Comparison of ENCODE assay signal across 17 mouse cellular contexts in genomic region chr3:105481419-105481818, GRCm38 (mm10). TPM values are rescaled to one million over a fixed set of nuclear protein-coding genes. Genes with fewer than 3 reads are reported as not detected.
DNase-seq lines count a peak whose midpoint lies in the region; ATAC-seq and TF ChIP-seq lines count a peak whose summit lies in the region.
"Had no signal": no experiment of that assay in that cellular context is flagged by ENCODE, and none has a peak within 500 bp of the region (broad histone marks: within the 10 kb centered on the region; RNA-seq: fewer than 3 reads in every experiment).

No protein-coding gene starts in this region.

- no peak for TF ChIP-seq POLR2A in brain, embryonic 14.5 days (IDR thresholded peaks at IDR 0.05; ENCODE audit: borderline replicate concordance, extremely low read depth, insufficient read depth, insufficient read length, poor library complexity, severe bottlenecking)

- TF ChIP-seq CTCF in brain, embryonic 14.5 days (IDR thresholded peaks at IDR 0.05; ENCODE audit: borderline replicate concordance, extremely low read depth, insufficient read depth, insufficient read length) = no peak

- DNase-seq in layer of hippocampus, adult 18-20 months (ENCODE audit: low spot score in 2 of 2) = peak; percentile 52 to 78
- DNase-seq in layer of hippocampus, postnatal 25 days (ENCODE audit: extremely low spot score in 1 of 2, low spot score in 1 of 2) = no peak
- peak; percentile 70 for DNase-seq in brain, embryonic 14.5 days (ENCODE audit: low read depth)
- peak; percentile 46 to 55 for DNase-seq in layer of hippocampus, adult 8-10 months (ENCODE audit: low spot score in 2 of 2)
- no peak for DNase-seq in thymus, postnatal 0 days (ENCODE audit: low spot score)
- DNase-seq in thymus, postnatal 25 days = no peak
- DNase-seq: adrenal gland, adult 8-10 months; cerebellum, adult 9-10 months; lung, postnatal 14 days; right cerebral cortex, postnatal 4 days; thymus, adult 2 months had no signal

- H3K4me3 ChIP-seq in forebrain, embryonic 16.5 days (replicated peaks; ENCODE audit: low read length) = no peak overlapping the region
- H3K4me3 ChIP-seq: limb, embryonic 13.5 days; liver, embryonic 15.5 days had no signal

- H3K27me3 ChIP-seq in forebrain, embryonic 16.5 days (replicated peaks; ENCODE audit: control insufficient read depth, insufficient read depth, low read length) = no peaks in the 10 kb centered on the region
- H3K27me3 ChIP-seq: liver, embryonic 15.5 days had no signal

- H3K4me2 ChIP-seq in forebrain, embryonic 16.5 days (ENCODE audit: low read length) = no peak overlapping the region
- H3K4me2 ChIP-seq: limb, embryonic 13.5 days; liver, embryonic 15.5 days had no signal

- H3K27ac ChIP-seq in forebrain, embryonic 16.5 days (ENCODE audit: low read length) = peak overlapping the region; percentile 57
- H3K27ac ChIP-seq: limb, embryonic 13.5 days; liver, embryonic 15.5 days had no signal

- peaks cover 28% of the 10 kb centered on the region for H3K4me1 ChIP-seq in forebrain, embryonic 16.5 days (replicated peaks; ENCODE audit: control insufficient read depth, insufficient read depth, low read length)
- H3K4me1 ChIP-seq: limb, embryonic 13.5 days; liver, embryonic 15.5 days had no signal

- H3K9me3 ChIP-seq in forebrain, embryonic 16.5 days (ENCODE audit: control insufficient read depth, low read length) = no peaks in the 10 kb centered on the region
- H3K9me3 ChIP-seq: limb, embryonic 13.5 days; liver, embryonic 15.5 days had no signal

- ATAC-seq in forebrain, embryonic 16.5 days = peak; percentile 62
- ATAC-seq: CD4-positive, CD25-positive, alpha-beta regulatory T cell, adult 4 months had no signal

- no peaks in the 10 kb centered on the region for H3K36me3 ChIP-seq in forebrain, embryonic 16.5 days (ENCODE audit: control insufficient read depth, insufficient read depth)
- H3K36me3 ChIP-seq: limb, embryonic 13.5 days; liver, embryonic 15.5 days had no signal

- H3K9ac ChIP-seq in forebrain, embryonic 16.5 days (replicated peaks; ENCODE audit: low read depth, low read length) = no peak overlapping the region
- H3K9ac ChIP-seq: limb, embryonic 13.5 days; liver, embryonic 15.5 days had no signal

- 32% methylated on average over 8 of the region's 8 CpGs for WGBS in forebrain, embryonic 16.5 days

RNA-seq across cellular contexts. Expression of gene Kcnd3, which starts 29.3 kb away (rescaled TPM):
- 10 to 100 TPM; 61.6 to 63.9 TPM for total RNA-seq in layer of hippocampus, adult 18-20 months (2021)
- 10 to 100 TPM; 50.9 to 53.7 TPM for total RNA-seq in layer of hippocampus, postnatal 25 days (2021)
- 19.2 and 32.0 TPM in 2 replicates for polyA plus RNA-seq in brain, embryonic 14.5 days (2012; rRNA removed)
- polyA plus RNA-seq in forebrain, embryonic 16.5 days (2015; fragmentation: Nextera tagmentation; extraction: Ambion mirVana) = 7.6 and 8.6 TPM in 2 replicates
- 10 to 100 TPM; 60.3 to 66.2 (median 63.7) TPM for total RNA-seq in layer of hippocampus, adult 8-10 months (2022)
- 0.05 TPM in 2 replicates for polyA plus RNA-seq in thymus, postnatal 0 days (2015; fragmentation: Nextera tagmentation; extraction: Ambion mirVana)
- total RNA-seq: megakaryocyte-erythroid progenitor cell, adult 5-6 weeks; MEL had no signal

Comparison
In these comparisons a context has a peak if more than half of its experiments do, and no peak if none do; other contexts are left out.
1. DNase-seq: peak in layer of hippocampus, adult 18-20 months (2 of 2), brain, embryonic 14.5 days (single experiment) and layer of hippocampus, adult 8-10 months (2 of 2); none in layer of hippocampus, postnatal 25 days (0 of 2), thymus, postnatal 0 days (single experiment) and thymus, postnatal 25 days (single experiment).